Mouse (Mus musculus): ENCODE data around the gene Spryd7.

Spryd7 gene

DNA sequence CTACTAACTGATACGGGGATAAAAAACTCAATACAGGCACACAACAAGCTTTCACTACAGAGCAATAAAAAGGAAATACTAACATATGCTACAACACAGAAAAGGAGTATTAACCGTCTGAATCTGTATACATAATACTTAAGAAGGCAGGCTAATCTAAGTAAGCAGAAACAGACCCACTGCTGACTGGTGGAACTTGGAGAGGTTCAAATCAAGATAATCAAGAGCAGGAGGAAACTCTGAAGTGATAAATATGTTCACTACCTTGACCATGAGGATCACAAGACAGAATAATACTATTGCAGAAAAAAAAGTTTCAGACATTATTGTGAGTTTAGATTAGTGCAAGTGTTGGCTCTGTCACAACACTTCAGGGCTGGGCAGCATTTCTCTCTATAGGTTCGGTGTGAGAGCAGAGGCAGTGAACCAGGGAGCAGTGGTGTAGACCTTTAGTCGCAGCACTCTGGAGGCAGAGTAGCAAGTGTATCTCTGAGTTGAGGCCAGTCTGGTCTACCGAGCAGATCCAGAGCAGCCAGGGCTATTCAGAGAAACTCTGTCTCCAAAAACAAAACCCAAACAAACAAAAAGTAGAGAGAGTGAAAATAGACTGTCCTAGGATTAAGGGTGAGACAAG, 19.9 kb downstream of the Spryd7 start:
- DNase-seq (ENCODE audit: low spot score in 2 of 2) = no peak

DNA sequence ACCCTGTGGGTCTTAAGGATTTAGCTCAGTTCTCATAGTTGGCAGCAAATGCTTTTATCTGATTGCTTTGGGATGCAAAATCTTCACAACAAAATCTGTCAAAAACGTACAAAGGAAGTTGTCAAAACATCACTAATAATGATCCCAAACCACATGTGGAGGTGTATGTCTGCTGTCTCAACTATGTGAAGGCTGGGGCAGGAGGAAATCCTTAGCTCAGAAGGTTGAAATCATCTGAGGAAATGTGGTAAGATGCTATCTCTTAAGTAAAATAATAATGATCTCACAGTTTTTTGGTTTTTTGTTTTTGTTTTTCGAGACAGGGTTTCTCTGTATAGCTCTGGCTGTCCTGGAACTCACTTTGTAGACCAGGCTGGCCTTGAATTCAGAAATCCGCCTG, 20.9 kb downstream of the Spryd7 start:
- no peak for DNase-seq (ENCODE audit: low spot score in 2 of 2)

DNA sequence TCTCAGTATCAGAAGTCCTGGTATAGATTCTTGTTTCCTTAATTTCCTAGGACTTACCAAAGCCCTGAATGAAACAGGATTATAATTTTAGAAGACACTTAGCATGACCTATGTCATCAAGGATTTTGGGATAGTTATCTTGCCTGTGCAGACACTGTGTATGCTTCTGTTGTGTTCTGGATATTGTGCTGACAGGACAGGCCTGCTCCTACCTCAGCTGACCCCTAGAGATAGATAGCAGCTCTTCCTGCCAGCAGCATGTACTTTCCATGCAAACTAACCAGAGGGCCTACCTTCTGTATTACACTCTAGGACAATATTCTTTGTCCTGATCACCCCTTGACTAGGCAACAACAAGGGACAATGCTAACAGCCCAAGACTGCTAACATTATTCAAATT, 25.7 kb downstream of the Spryd7 start:
- DNase-seq (ENCODE audit: low spot score in 2 of 2) = no peak

DNA sequence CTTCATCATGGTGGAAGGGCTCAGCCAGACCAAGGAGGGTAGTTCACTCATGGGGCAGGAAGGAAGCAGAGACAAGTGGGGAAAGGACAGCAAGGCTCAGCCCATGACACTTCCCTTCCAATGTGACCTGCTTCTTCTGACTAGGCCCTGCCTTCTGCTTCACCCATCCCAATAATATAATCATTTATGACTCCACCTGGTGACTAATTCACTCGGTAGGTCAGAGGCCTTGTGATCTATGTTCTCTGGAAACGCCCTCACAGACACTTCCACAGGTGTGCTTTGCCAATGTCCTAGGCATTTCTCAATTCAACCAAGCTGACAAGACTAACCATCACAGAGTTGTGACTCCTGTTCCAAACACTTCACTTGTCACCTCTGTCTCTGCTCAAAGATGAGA, 26.3 kb downstream of the Spryd7 start:
- DNase-seq (ENCODE audit: low spot score in 2 of 2) = no peak

DNA sequence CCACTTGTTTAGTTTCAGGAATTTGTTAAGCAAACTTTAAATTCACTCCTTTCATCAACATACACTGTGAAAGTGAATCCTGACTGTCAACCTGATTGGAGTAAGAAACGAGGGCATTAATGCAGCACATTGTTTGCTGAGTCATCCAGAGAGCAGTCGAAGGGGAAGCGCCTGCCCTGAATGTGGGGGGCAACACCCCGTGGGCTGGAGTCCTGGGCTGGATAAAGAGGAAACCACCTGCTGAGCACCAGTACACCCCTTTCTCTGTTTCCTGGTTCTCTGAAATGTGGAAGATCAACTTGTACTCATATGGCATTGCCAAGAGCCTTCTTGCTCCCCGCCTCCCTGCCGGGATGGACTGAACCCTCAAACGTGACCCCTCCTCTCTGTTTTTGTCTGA, 27.2 kb downstream of the Spryd7 start:
- DNase-seq (ENCODE audit: low spot score in 2 of 2) = no peak

DNA sequence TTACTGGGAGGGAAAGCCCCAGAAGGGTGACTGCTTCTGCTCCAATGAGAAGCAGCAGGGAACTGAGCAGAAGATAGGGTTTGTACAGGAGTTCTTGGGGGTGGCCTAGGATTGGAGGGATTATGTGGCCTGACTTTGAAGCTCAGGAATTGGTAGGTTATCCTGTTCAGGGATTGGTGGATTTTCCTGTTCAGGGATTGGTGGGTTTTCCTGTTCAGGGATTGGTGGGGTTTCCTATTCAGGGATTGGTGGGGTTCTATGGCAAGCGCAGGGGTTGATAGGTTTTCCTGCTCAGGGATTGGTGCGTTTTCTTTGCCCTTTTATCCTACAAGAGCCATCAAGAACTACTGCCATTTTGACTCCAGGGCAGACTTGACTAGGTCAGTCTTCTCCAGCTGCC, 30.7 kb downstream of the Spryd7 start:
- no peak for DNase-seq (ENCODE audit: low spot score in 2 of 2)

DNA sequence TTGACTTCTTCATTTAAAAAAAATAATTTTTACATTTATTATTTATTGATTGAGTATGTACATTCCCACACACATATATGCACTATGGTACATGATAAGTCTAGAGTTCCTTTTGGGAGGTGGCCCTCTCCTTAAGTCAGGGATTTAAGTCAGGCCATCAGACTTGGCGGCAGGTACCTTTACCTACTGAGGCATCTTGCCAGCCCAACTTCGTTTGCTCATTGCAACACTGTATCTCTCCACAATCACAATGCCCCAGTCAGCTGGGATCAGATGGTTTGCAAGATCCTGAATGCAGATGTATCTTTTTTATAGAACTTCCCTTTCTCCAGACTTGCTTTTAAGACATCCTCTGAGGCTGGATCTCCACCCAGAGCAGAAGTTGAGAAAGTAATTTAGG, 32.9 kb downstream of the Spryd7 start:
- no peak for DNase-seq (ENCODE audit: low spot score in 2 of 2)

DNA sequence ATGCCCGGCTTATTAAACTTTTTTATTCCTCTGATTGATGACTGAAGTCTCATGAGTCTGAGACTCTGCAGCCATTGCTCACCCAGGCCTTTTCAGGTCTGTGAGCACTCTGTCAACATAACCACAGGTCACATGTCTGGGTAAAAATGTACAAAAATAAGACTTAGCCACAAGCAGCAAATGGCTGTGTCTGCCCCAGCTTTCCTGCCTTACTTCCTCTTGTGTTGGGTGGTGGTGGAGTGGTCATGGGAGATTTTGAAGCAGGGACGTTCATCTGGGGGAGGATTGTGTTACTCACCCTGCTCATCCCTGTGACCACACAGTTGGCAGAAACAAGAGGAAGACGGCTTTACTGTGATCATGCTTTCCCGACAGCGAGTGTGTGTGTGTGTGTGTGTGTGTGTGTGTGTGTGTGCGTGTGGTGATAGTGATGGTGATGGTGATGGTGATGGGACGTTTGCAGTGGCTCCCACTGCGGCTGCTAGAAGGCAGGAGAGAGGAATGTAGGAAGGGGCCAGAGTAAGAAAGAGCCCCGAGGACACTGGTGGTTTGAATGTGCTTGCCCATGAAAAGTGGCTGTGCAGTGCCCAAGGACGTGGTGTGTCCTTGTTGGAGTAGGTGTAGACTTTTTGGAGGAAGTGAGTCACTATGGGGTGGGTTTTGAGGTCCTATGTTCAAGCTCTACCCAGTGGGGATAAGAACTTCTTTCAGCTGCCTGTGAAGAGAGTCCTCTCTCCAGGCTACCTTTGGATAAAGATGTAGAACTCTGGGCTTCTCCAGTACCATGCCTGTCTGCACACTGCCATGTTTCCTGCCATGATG, 37.8 kb downstream of the Spryd7 start:
- no peak for DNase-seq (ENCODE audit: low spot score in 2 of 2)

DNA sequence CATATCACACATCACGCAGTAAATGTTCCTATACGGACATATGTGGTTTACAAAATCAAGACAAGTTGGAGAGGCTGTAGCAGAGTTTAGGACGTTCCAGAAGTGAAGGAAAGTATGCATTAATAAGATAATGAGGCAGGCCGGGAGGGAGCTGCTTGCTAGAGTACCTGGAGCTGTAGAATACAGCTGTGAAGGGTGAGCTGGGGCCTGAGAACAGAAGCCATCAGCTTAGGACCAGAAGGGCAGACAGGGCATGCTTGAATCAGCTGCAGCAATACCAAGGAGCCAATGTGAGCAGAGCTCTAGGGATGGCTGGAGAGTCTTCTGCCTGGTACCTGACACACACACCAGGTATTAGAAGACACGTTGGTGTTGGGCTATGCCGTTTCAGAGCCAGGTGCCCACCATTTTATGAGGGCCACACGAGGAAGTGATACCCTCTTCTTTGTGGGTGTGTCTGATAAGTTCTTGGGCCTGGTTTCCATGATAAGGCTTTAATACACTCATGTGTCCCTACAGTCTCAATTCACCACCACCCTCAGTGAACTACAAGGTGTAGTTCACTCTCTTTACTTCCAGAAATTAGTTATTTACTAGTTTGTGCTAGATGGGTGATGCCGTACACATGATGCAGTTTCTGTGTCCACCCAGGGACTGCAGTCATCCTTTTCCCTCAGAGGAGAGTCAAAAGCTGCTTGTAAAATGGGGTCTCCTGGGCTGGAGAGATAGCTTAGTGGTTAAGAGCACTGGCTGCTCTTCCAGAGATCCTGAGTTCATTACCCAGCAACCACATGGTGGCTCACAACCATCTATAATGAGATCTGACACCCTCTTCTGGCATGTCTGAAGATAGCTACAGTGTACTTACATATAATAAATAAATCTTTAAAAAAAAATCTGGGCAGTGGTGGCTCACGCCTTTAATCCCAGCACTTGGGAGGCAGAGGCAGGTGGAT, 39.9 kb downstream of the Spryd7 start:
- no peak for DNase-seq (ENCODE audit: low spot score in 2 of 2)

DNA sequence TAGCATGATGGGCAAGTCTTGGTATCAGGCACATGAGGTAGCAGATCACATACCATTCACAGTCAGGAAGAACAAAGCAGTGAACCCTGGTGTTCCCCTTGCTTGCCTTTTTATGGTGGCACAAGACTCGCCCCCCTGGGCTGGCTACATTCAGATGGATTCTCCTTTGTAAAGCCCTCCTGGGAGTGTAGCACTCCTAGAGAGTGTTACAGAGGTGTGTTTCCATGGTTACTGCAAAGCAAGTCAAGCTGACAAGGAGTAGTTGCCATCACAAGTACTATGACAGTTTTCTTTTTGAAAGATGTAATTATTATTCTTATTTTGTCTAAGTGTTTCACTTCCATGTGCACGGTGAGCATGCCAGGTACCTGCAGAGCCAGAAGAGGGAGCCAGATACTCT, 45.2 kb downstream of the Spryd7 start:
- no peak for DNase-seq (ENCODE audit: low spot score in 2 of 2)

DNA sequence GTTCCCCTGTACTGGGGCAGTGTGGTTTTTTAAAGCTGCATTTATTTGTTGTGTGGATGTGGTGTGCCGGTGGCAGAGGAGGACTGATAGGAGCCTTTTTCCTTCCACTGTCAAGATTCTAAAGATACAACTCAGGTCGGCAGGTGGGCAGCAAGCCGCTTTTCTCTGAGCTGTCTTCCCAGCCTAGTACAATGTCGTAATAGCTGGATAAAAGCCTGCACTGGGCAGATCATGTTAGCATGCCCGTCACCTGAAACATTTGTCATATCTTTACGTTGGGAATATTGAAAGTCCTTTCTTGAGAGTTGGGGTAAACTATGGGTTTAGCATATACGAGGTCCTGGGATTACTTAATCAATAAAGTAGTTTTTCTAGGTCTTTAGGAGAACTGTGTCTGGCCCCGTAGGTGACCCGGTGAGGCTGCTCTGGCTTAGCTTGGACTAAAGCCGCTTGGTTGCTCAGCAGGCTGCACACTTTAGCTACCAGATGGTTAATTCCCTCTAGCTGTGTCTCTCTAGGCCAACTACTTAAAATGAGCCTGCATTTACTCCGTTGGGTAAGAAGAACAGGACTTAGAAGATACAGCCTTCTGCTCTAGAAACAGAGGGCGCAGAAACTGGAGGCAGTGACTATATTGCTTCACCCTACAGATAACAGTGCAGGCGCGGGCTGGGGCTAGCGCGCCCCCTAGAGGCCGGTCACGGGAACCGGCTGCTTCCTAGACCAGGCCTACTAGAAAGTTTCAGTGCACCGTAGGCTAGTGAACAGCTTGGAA, 58.8 kb downstream of the Spryd7 start:
- peak; percentile 45 to 72 for DNase-seq (ENCODE audit: low spot score in 2 of 2)

DNA sequence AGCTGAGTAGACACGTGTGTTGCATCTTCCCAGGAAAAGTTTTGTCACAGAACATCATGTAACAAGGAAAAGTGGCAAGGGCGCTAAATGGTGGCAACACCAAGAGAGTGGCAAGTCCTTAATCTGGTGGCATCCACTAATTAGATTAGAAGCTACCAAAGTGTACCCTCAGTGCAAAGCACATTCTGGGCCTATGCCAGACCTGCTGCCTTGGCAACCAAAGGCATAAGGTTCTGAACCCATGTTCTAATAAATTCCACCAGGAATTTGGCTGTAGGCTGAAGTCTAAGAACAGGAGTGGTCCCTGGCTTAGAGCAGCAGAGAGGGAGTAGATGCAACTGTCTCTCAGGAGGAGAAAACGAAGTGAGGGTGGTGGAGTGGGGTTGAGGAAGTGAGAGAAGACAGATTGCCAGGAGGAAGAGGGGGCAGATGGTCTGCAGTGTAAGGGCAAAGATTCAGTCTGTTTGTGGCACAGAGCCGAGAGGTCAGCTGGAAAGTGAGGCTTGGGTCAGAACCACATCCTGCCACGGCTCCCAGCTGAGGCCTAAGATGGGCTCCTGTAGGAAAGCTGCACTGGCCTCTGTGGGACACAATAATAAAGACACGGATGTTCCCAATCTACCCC, 63.1 kb downstream of the Spryd7 start:
- DNase-seq (ENCODE audit: low spot score in 2 of 2) = no peak

Data from spleen, postnatal 14 days (tissue).